Mouse (Mus musculus) liver, adult 2 months (tissue): ENCODE data around the gene Arhgdig. TPM values are rescaled to one million over a fixed set of nuclear protein-coding genes. Genes with fewer than 3 reads are reported as not detected.

Experiments used
- DNase-seq: peaks from one replicate; pipeline ENCODE4 v3.0.0-alpha.2; 2011; ENCODE audit warnings: low read depth, low spot score; ENCODE audit errors: extremely low read depth
- H3K27ac ChIP-seq: fragments of 200-500 bp; replicated peaks from 2 replicates; pipeline ENCODE4 v1.5.1; 2012; ENCODE audit warnings: low read depth, mild to moderate bottlenecking, control low read depth, inconsistent platforms, low read length; ENCODE audit not compliant: insufficient read depth
- H3K27me3 ChIP-seq: fragments of 200-500 bp; 2 replicates; pipeline ENCODE4 v1.6.1; 2012; ENCODE audit warnings: mild to moderate bottlenecking, moderate library complexity, low read length, inconsistent platforms; ENCODE audit not compliant: control insufficient read depth, insufficient read depth
- H3K36me3 ChIP-seq: fragments of 200-500 bp; 2 replicates; pipeline ENCODE4 v1.6.1; 2012; ENCODE audit warnings: low read length, inconsistent platforms; ENCODE audit not compliant: control insufficient read depth, insufficient read depth
- H3K4me1 ChIP-seq: fragments of 200-500 bp; 2 replicates; pipeline ENCODE4 v1.6.1; 2011; ENCODE audit warnings: low read length; ENCODE audit not compliant: control insufficient read depth, insufficient read depth
- H3K4me3 ChIP-seq: fragments of 200-500 bp; 2 replicates; pipeline ENCODE4 v1.5.1; 2011; ENCODE audit warnings: low read depth, mild to moderate bottlenecking, control low read depth, low read length, moderate library complexity; ENCODE audit not compliant: insufficient read depth
- H3K79me2 ChIP-seq: fragments of 200-500 bp; 2 replicates; pipeline ENCODE4 v1.6.1; 2012; ENCODE audit warnings: inconsistent platforms, mild to moderate bottlenecking, low read length, moderate library complexity; ENCODE audit not compliant: control insufficient read depth, insufficient read depth
- H3K9ac ChIP-seq: fragments of 200-500 bp; 2 replicates; pipeline ENCODE4 v1.6.1; 2012; ENCODE audit warnings: low read depth, mild to moderate bottlenecking, control low read depth, inconsistent platforms, low read length
- CTCF ChIP-seq: fragments of 200-500 bp; IDR thresholded peaks from 2 replicates; pipeline ENCODE4 v1.5.1; 2011; ENCODE audit warnings: low read depth, low read length, control low read depth
- POLR2A ChIP-seq: fragments of 200-500 bp; IDR thresholded peaks from 2 replicates; pipeline ENCODE4 v1.6.1; 2011; ENCODE audit warnings: low read length, control low read depth; ENCODE audit not compliant: insufficient read depth; ENCODE audit errors: extremely low read depth
- WGBS: fragments of 180-500 bp; shearing (Covaris S2); methylation state at CpG from one replicate; pipeline ENCODE4 v1.1.7; 2018; 5-methylcytosine and 5-hydroxymethylcytosine counted together
- polyA plus RNA-seq: library from polyadenylated mRNA; depleted of rRNA; stranded (reverse); fragments of >200 nt; gene quantifications from 2 replicates; pipeline ENCODE4 v1.2.3, GENCODE M21; 2012
- total RNA-seq: library from RNA; depleted of rRNA; stranded (reverse); fragments of >200 nt; gene quantifications from 2 replicates; pipeline ENCODE4 v1.2.3, GENCODE M21; 2014

Arhgdig gene
- total and polyA plus RNA-seq, 2 experiments, result not detected

GRCm38 (mm10) chr17:26237667-26238066, 30.1 kb upstream of the Arhgdig start:
- H3K4me1 ChIP-seq, result peaks cover 2% of the 10 kb centered on the region; the same call in 1 of the 2 replicates
- H3K27me3 ChIP-seq, result no peaks in the 10 kb centered on the region
- TF ChIP-seq CTCF (no peak), POLR2A (no peak)
- H3K27ac ChIP-seq, result no peak overlapping the region
- no peak for DNase-seq
- peaks cover 23% of the 10 kb centered on the region; the same call in 1 of the 2 replicates for H3K79me2 ChIP-seq
- no peaks in the 10 kb centered on the region for H3K36me3 ChIP-seq
- WGBS, result 87% methylated on average over 10 of the region's 10 CpGs
- no peak overlapping the region for H3K4me3 ChIP-seq
- H3K9ac ChIP-seq, result no peak overlapping the region

GRCm38 (mm10) chr17:26235077-26235815, 27.7 kb upstream of the Arhgdig start:
- TF ChIP-seq POLR2A (no peak), CTCF (no peak)
- DNase-seq, result no peak
- peaks cover 17% of the 10 kb centered on the region; the same call in 1 of the 2 replicates for H3K79me2 ChIP-seq
- H3K27ac ChIP-seq, result peak overlapping the region; percentile 8; the same call in 1 of the 2 replicates
- WGBS, result 77% methylated on average over 13 of the region's 13 CpGs
- no peaks in the 10 kb centered on the region for H3K36me3 ChIP-seq
- no peak overlapping the region for H3K9ac ChIP-seq
- H3K27me3 ChIP-seq, result no peaks in the 10 kb centered on the region
- no peak overlapping the region for H3K4me3 ChIP-seq
- H3K4me1 ChIP-seq, result no peaks in the 10 kb centered on the region

GRCm38 (mm10) chr17:26234386-26234785, 26.8 kb upstream of the Arhgdig start:
- TF ChIP-seq POLR2A (no peak), CTCF (no peak)
- Histone ChIP-seq H3K4me1 (no peaks in the 10 kb centered on the region), H3K4me3 (no peak overlapping the region), H3K79me2 (peaks cover 22% of the 10 kb centered on the region; the same call in 1 of the 2 replicates), H3K27me3 (no peaks in the 10 kb centered on the region), H3K27ac (no peak overlapping the region), H3K9ac (no peak overlapping the region), H3K36me3 (no peaks in the 10 kb centered on the region)
- DNase-seq, result no peak
- WGBS, result 89% methylated on average over 8 of the region's 8 CpGs

GRCm38 (mm10) chr17:26232863-26233262, 25.3 kb upstream of the Arhgdig start:
- no peaks in the 10 kb centered on the region for H3K27me3 ChIP-seq
- H3K9ac ChIP-seq, result no peak overlapping the region
- TF ChIP-seq POLR2A, result no peak
- peak; percentile 63 for TF ChIP-seq CTCF
- 87% methylated on average over 8 of the region's 8 CpGs for WGBS
- H3K4me1 ChIP-seq, result no peaks in the 10 kb centered on the region
- peaks cover 24% of the 10 kb centered on the region; the same call in 1 of the 2 replicates for H3K79me2 ChIP-seq
- H3K4me3 ChIP-seq, result no peak overlapping the region
- DNase-seq, result no peak
- H3K27ac ChIP-seq, result no peak overlapping the region
- no peaks in the 10 kb centered on the region for H3K36me3 ChIP-seq

- H3K4me3 ChIP-seq, result no peak overlapping the region
- no peak for DNase-seq
- no peak overlapping the region for H3K9ac ChIP-seq
- H3K4me1 ChIP-seq, result no peaks in the 10 kb centered on the region
- no peaks in the 10 kb centered on the region for H3K36me3 ChIP-seq
- TF ChIP-seq POLR2A, result no peak
- no peak for TF ChIP-seq CTCF
- H3K27ac ChIP-seq, result no peak overlapping the region
- 81% methylated on average over 5 of the region's 5 CpGs for WGBS
- H3K27me3 ChIP-seq, result no peaks in the 10 kb centered on the region
- H3K79me2 ChIP-seq, result peaks cover 24% of the 10 kb centered on the region; the same call in 1 of the 2 replicates
Observed at GRCm38 (mm10) chr17:26231156-26231555, 23.6 kb upstream of the Arhgdig start.

- no peak overlapping the region for H3K27ac ChIP-seq
- WGBS, result 92% methylated on average over 5 of the region's 5 CpGs
- no peaks in the 10 kb centered on the region for H3K36me3 ChIP-seq
- H3K4me1 ChIP-seq, result no peaks in the 10 kb centered on the region
- H3K79me2 ChIP-seq, result peaks cover 20% of the 10 kb centered on the region; the same call in 1 of the 2 replicates
- no peak for DNase-seq
- no peak overlapping the region for H3K9ac ChIP-seq
- H3K4me3 ChIP-seq, result no peak overlapping the region
- no peak for TF ChIP-seq CTCF
- TF ChIP-seq POLR2A, result no peak
- no peaks in the 10 kb centered on the region for H3K27me3 ChIP-seq
Observed at GRCm38 (mm10) chr17:26229776-26230175, 22.2 kb upstream of the Arhgdig start.
